In genomic region chr10:130228246-130228645, GRCm38 (mm10) we compare ENCODE assay signal across 9 mouse cellular contexts. TPM values are rescaled to one million over a fixed set of nuclear protein-coding genes. Genes with fewer than 3 reads are reported as not detected.
A peak's percentile ranks its signal among the peaks of the same experiment; 100 is the strongest.
DNase-seq lines count a peak whose midpoint lies in the region; ATAC-seq and TF ChIP-seq lines count a peak whose summit lies in the region.
"Had no signal": no experiment of that assay in that cellular context is flagged by ENCODE, and none has a peak within 500 bp of the region (broad histone marks: within the 10 kb centered on the region; RNA-seq: fewer than 3 reads in every experiment).

No protein-coding gene starts in this region.

- no peak overlapping the region for H3K4me3 ChIP-seq in heart, postnatal 0 days (ENCODE audit: low read depth, low read length)
- no peak overlapping the region for H3K4me3 ChIP-seq in hindbrain, embryonic 10.5 days
- H3K4me3 ChIP-seq: megakaryocyte, embryonic 14.5 days had no signal

- H3K27me3 ChIP-seq in heart, postnatal 0 days (ENCODE audit: control insufficient read depth, insufficient read depth, low read length): no peaks in the 10 kb centered on the region
- H3K27me3 ChIP-seq in hindbrain, embryonic 10.5 days (ENCODE audit: insufficient read depth, poor library complexity, severe bottlenecking): no peaks in the 10 kb centered on the region
- H3K27me3 ChIP-seq: megakaryocyte, embryonic 14.5 days had no signal

- no peaks in the 10 kb centered on the region for H3K36me3 ChIP-seq in heart, postnatal 0 days (replicated peaks; ENCODE audit: control insufficient read depth, insufficient read depth, low read length)
- H3K36me3 ChIP-seq in hindbrain, embryonic 10.5 days: no peaks in the 10 kb centered on the region

- ATAC-seq in heart, postnatal 0 days (ENCODE audit: insufficient read depth, low read depth): no peak
- peak; percentile 93 for ATAC-seq in megakaryocyte, adult 5-6 weeks (ENCODE audit: poor library complexity, severe bottlenecking)

- TF ChIP-seq EP300 in heart, postnatal 0 days (IDR thresholded peaks at IDR 0.05; ENCODE audit: low read depth): no peak

- no peaks in the 10 kb centered on the region for H3K9me3 ChIP-seq in heart, postnatal 0 days (replicated peaks; ENCODE audit: control insufficient read depth, low read length)
- H3K9me3 ChIP-seq in hindbrain, embryonic 10.5 days: no peaks in the 10 kb centered on the region
- H3K9me3 ChIP-seq: megakaryocyte, embryonic 14.5 days had no signal

- no peak overlapping the region for H3K27ac ChIP-seq in heart, postnatal 0 days (ENCODE audit: low read depth)
- H3K27ac ChIP-seq in hindbrain, embryonic 10.5 days: no peak overlapping the region

- DNase-seq in heart, postnatal 0 days (ENCODE audit: low spot score): peak; percentile 30
- no peak for DNase-seq in heart, adult 9 months (ENCODE audit: low spot score in 2 of 2)
- DNase-seq in adrenal gland, adult 2 months: peak; percentile 26
- DNase-seq in embryo, embryonic 10.5 days (ENCODE audit: low spot score): peak; percentile 84
- peak; percentile 58 for DNase-seq in hindbrain, embryonic 10.5 days (ENCODE audit: low spot score)
- peak; percentile 39 for DNase-seq in layer of hippocampus, adult 9-10 months (ENCODE audit: low spot score)
- peak; percentile 16 for DNase-seq in right cerebral cortex, postnatal 25 days

- no peaks in the 10 kb centered on the region for H3K4me1 ChIP-seq in heart, postnatal 0 days (ENCODE audit: control insufficient read depth, insufficient read depth)
- H3K4me1 ChIP-seq in hindbrain, embryonic 10.5 days (replicated peaks): no peaks in the 10 kb centered on the region; the same call in 1 of the 2 replicates
- H3K4me1 ChIP-seq: megakaryocyte, embryonic 14.5 days had no signal

- no peak overlapping the region for H3K9ac ChIP-seq in heart, postnatal 0 days (replicated peaks; ENCODE audit: low read depth, low read length)

- peak; percentile 80 for TF ChIP-seq CTCF in heart, postnatal 0 days (IDR thresholded peaks at IDR 0.05; ENCODE audit: low read depth)

- WGBS in heart, postnatal 0 days: 0% methylated on average over 1 of the region's 1 CpGs
- WGBS in hindbrain, embryonic 10.5 days: 2% methylated on average over 1 of the region's 1 CpGs

- H3K4me2 ChIP-seq in heart, postnatal 0 days (ENCODE audit: low read depth, low read length): no peak overlapping the region

RNA-seq across cellular contexts. Expression of gene Olfr827, which starts 14.0 kb away (rescaled TPM):
- not detected in 2 replicates for total RNA-seq in heart, postnatal 0 days (2014; rRNA removed; ENCODE audit: low replicate concordance)
- not detected in 2 replicates for polyA plus RNA-seq in heart, postnatal 0 days (2015; fragmentation: Nextera tagmentation; extraction: Ambion mirVana)
- total RNA-seq in adrenal gland, adult 2 months (2021): not detected
- polyA plus RNA-seq in adrenal gland, adult 2 months (2012; rRNA removed): not detected in 2 replicates
- 0.10 TPM in 1 of 2 replicates, not detected in the other for polyA plus RNA-seq in hindbrain, embryonic 10.5 days (2016; fragmentation: Nextera tagmentation; extraction: Ambion mirVana)
- total RNA-seq in megakaryocyte, adult 5-6 weeks (2015): not detected in 2 replicates
- not detected in 2 replicates for total RNA-seq in megakaryocyte, adult 5-6 weeks (2017)

RNA-seq across cellular contexts. Expression of gene Olfr826, which starts 44.3 kb away (rescaled TPM):
- total RNA-seq in heart, postnatal 0 days (2014; rRNA removed; ENCODE audit: low replicate concordance): not detected in 2 replicates
- polyA plus RNA-seq in heart, postnatal 0 days (2015; fragmentation: Nextera tagmentation; extraction: Ambion mirVana): not detected in 2 replicates
- not detected for total RNA-seq in adrenal gland, adult 2 months (2021)
- polyA plus RNA-seq in adrenal gland, adult 2 months (2012; rRNA removed): not detected in 2 replicates
- not detected in 2 replicates for polyA plus RNA-seq in hindbrain, embryonic 10.5 days (2016; fragmentation: Nextera tagmentation; extraction: Ambion mirVana)
- not detected in 2 replicates for total RNA-seq in megakaryocyte, adult 5-6 weeks (2015)
- not detected in 2 replicates for total RNA-seq in megakaryocyte, adult 5-6 weeks (2017)

RNA-seq across cellular contexts. Expression of gene Neurod4, which starts 51.8 kb away (rescaled TPM):
- total RNA-seq in heart, postnatal 0 days (2014; rRNA removed; ENCODE audit: low replicate concordance): not detected in 2 replicates
- not detected in 2 replicates for polyA plus RNA-seq in heart, postnatal 0 days (2015; fragmentation: Nextera tagmentation; extraction: Ambion mirVana)
- total RNA-seq in adrenal gland, adult 2 months (2021): 1 to 10 TPM in 1 of 2 experiments, under 1 TPM in 1; 0.61 to 1.1 TPM
- polyA plus RNA-seq in adrenal gland, adult 2 months (2012; rRNA removed): 0.08 TPM in 1 of 2 replicates, not detected in the other
- polyA plus RNA-seq in hindbrain, embryonic 10.5 days (2016; fragmentation: Nextera tagmentation; extraction: Ambion mirVana): 14.0 and 23.1 TPM in 2 replicates
- not detected in 2 replicates for total RNA-seq in megakaryocyte, adult 5-6 weeks (2015)
- not detected in 2 replicates for total RNA-seq in megakaryocyte, adult 5-6 weeks (2017)

Comparison
In these comparisons a context has a peak if more than half of its experiments do, and no peak if none do; other contexts are left out.
1. DNase-seq: peak in heart, postnatal 0 days (single experiment), adrenal gland, adult 2 months (single experiment), embryo, embryonic 10.5 days (single experiment), hindbrain, embryonic 10.5 days (single experiment), layer of hippocampus, adult 9-10 months (single experiment) and right cerebral cortex, postnatal 25 days (single experiment); none in heart, adult 9 months (0 of 2).